Mouse (Mus musculus): Measurements from ENCODE around the gene Clca2. TPM values are rescaled to one million over a fixed set of nuclear protein-coding genes. Genes with fewer than 3 reads are reported as not detected.
"Not testable (repeated sequence)": the region's sequence is repeated elsewhere in the genome, so short reads cannot be mapped to it uniquely, and the experiment has no call there.

Clca2 gene
- total RNA-seq, 2 experiments from 2014 or later: 0.12 to 0.15 TPM

GRCm38 (mm10) chr3:145101891-145102555 lies 2.8 kb upstream of the Clca2 start:
- DNase-seq: peak; percentile 19 to 43

GRCm38 (mm10) chr3:145087857-145088598 lies 11.2 kb downstream of the Clca2 start:
- intact Hi-C loops (cut with DNase I): no loop called here
- no peak for DNase-seq

More at GRCm38 (mm10) chr3:145101891-145102555, 2.8 kb upstream of the Clca2 start:
- intact Hi-C loops (cut with DNase I): no loop called here

DNA sequence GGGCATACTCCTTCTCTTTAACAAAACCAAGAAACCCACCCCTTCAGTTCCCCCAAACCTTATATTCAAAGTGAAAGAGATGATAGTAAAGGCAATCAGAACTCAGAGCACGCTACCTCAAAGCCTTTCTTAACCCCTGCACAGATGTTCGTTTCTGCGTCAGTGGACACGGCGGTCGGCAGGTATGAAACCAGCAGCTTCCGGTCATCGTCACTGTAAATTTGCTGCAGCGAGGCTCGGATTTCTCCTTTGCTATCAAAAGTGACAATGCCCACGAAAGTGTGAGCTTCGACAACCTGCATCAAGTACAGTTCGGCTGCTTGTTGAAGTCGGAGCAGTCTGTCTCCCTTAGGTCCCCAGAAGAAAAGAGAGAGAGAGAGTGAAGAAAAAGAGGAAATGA lies 13.1 kb downstream of the Clca2 start:
- no peak for DNase-seq
- intact Hi-C loops (cut with DNase I): no loop called here

DNA sequence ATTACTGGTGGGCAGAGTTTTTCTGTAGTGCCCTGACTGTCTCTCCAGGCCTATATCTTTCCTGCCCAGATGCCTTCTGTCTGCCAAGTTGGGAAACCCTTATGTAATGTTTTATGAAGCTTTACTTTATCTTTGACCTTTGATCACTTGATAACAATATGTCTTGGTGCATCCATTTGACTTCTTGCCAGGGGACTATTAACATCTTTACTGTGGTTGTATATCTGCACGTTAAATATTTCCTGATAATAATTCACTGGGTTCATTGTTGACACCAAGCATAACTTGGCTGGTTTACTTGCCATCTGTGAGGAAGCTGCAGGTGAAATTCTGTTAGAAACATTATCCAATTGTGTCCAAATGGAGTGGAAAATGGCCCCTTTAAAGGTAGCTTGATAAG lies 16.2 kb downstream of the Clca2 start:
- intact Hi-C loops (cut with DNase I): no loop called here
- DNase-seq: no peak

DNA sequence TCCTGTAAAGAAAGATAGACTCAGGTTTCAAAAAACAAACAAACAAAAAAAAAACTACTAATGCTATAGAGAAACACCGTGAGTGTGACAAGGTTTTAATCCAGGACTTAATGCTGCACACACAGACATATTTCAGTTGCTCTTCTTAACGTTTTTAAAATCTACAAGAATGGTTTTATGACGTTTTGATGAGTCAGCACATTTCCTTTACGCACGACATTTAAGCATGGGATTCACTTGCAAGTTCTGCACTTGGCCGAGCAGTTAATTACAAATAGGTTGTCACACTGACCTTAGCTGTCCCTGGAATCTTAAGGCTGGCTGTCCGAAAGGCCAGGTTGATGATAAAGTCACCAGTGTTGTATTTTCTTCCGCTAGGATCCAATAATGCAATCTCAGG lies 18.3 kb downstream of the Clca2 start:
- intact Hi-C loops (cut with DNase I): no loop called here
- no peak for DNase-seq

- intact Hi-C loops (cut with DNase I): no loop called here
- DNase-seq: no peak
Measured at GRCm38 (mm10) chr3:145078405-145078804, 20.8 kb downstream of the Clca2 start.

- no peak for DNase-seq
- intact Hi-C loops (cut with DNase I): no loop called here
Measured at GRCm38 (mm10) chr3:145072339-145072738, 26.9 kb downstream of the Clca2 start.

DNA sequence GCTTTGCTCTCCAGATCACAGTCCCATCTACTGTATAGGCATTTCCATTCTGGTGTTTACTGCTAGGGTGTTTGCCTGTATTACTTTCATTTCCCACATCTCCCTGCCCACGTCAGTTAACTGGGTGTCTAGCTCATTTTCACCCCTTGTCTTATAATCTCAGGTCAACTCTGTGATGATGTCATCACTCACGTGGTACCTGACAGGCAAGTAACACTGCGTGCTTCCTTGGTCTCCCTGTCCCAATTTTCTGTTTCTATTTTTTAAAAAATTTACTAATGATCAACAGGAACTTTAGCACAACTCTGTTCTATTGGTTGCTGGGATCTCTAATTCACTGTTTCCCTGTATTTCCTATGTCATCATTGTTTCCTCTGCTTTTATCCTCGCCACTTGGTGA lies 30.3 kb downstream of the Clca2 start:
- intact Hi-C loops (cut with DNase I): no loop called here

GRCm38 (mm10) chr3:145055138-145055537 lies 44.1 kb downstream of the Clca2 start:
- intact Hi-C loops (cut with DNase I): not testable (repeated sequence)

More for the DNA sequence above, 30.3 kb downstream of the Clca2 start:
- no peak for DNase-seq

DNA sequence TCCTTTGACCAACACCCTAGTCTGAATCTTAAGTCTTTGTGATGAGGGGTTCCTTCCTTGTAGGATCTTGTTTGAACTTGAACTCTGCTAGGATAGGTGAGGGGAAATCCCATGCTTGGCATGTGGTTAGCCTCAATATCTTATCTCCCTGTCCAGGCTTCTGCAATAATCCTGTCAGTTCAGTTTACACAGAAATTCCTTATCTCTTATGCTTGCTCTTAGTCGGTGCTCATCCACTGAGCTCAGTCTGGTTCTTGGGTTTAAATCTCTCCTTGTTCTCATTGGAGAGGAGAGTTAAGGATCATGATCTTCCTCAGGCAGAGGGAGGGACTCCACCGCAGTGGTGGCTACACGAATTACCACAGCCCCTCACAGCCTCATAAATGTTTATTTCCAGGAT lies 49.4 kb downstream of the Clca2 start:
- intact Hi-C loops (cut with DNase I): no loop called here
- no peak for DNase-seq

More at GRCm38 (mm10) chr3:145055138-145055537, 44.1 kb downstream of the Clca2 start:
- DNase-seq: not testable (repeated sequence)

GRCm38 (mm10) chr3:145038813-145039212 lies 60.4 kb downstream of the Clca2 start:
- no peak for DNase-seq
- intact Hi-C loops (cut with DNase I): no loop called here

DNA sequence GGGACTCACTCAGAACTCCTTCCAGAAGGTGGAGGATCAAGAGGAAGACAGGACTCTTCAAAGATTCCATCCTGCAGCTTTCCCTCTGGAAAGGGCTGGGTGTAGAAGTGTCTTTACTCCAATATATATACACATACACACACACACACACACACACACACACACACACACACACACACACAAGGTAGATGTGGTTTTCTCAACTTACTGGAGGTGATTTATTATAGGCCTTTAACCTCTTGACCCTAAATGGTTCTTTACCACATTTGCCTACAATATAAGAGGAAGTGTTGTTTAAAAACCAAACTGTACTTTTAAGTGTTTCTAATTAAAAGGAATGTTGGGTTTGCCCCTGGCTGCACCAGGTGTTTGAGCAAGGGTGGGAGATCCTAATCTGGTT lies 66.6 kb downstream of the Clca2 start, which contains the start of gene Clca1:
Clca1 (minus strand) TSS at position 101 of the 400 bp plus-strand sequence.
- no peak for DNase-seq

DNA sequence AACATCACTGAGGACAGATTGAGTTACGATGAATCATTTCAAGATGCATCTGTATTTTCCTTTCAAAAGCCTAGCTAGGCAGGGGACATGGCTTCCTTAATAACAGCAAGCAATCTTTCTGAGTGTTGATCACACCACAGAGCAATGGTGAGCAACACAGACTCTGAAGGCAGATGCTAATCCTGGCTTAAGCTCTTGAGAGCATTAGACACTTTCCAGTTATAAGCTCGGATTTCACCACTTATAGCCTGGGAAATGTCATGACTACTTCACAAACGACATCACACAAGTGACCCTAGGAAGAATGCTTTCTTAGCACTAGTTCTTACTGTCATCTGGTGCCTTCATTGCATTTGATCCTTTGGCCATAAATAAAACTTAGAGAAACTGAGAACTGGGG lies 71.2 kb downstream of the Clca2 start:
- intact Hi-C loops (cut with DNase I): loop anchor here (5.0 to 10.0 kb wide), 3 partner anchors 89 to 203 kb away; partner anchors contain the start of gene Odf2l
- DNase-seq: no peak

More for the DNA sequence above, 66.6 kb downstream of the Clca2 start, which contains the start of gene Clca1:
- intact Hi-C loops (cut with DNase I): no loop called here

DNA sequence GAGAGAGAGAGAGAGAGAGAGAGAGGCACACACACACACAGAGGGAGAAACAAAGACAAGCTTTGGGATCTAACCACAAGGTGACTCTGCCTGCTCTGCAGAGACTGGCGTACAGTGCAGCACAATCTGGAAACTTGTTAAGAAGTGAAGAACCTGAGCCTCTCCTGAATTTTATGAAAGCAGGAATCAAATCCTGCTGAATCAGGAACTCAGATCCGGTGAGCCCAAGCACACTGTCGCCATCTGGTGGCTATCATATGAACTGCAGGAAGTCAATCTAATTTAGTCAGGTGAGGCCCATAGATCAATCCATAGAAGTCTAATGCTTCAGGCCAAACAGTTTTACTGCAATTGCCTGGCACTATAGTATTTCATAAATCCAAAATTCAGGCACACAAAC lies 72.5 kb downstream of the Clca2 start:
- DNase-seq: peak; percentile 42 to 66
- intact Hi-C loops (cut with DNase I): loop anchor here (5.0 to 10.0 kb wide), 3 partner anchors 91 to 202 kb away; partner anchors contain the start of gene Odf2l

Other genes starting within 250 kb of the Clca2 start
- not detected for gene Clca4b, start 166.9 kb downstream of the Clca2 start, total RNA-seq (2021)
- gene Clca4a, start 124.4 kb downstream of the Clca2 start, total RNA-seq (2021): not detected
- under 1 TPM in 1 of 2 experiments, not detected in 1; 0.14 TPM for gene Clca1, start 66.7 kb downstream of the Clca2 start, total RNA-seq (2021)
- 10 to 100 TPM; 12.0 to 13.8 TPM for gene Odf2l, start 19.1 kb upstream of the Clca2 start, total RNA-seq (2021)
- gene Col24a1, start 193.0 kb upstream of the Clca2 start, total RNA-seq (2021): under 1 TPM; 0.32 to 0.41 TPM